Mouse (Mus musculus) neural tube, embryonic 12.5 days (tissue): ENCODE data around the gene Znrf1. TPM values are rescaled to one million over a fixed set of nuclear protein-coding genes. Genes with fewer than 3 reads are reported as not detected.

ENCODE experiments used
- ATAC-seq: fragments of 200-750 bp; cut with Nextera tagmentation; 2 replicates; pipeline ENCODE4 v1.8.0; 2017; ENCODE audit warnings: low read depth, mild to moderate bottlenecking, moderate TSS enrichment, moderate library complexity; ENCODE audit not compliant: low FRiP score
- H3K27ac ChIP-seq: fragments of 300-500 bp; sonication (generic); 2 replicates; pipeline ENCODE4 v1.5.1; 2016
- H3K27me3 ChIP-seq: fragments of 300-500 bp; sonication (generic); replicated peaks from 2 replicates; pipeline ENCODE4 v1.6.1; 2016; ENCODE audit warnings: mild to moderate bottlenecking
- H3K36me3 ChIP-seq: fragments of 300-500 bp; sonication (generic); 2 replicates; pipeline ENCODE4 v1.6.1; 2016; ENCODE audit warnings: mild to moderate bottlenecking
- H3K4me1 ChIP-seq: fragments of 300-500 bp; sonication (generic); 2 replicates; pipeline ENCODE4 v1.6.1; 2016
- H3K4me2 ChIP-seq: fragments of 300-500 bp; sonication (generic); replicated peaks from 2 replicates; pipeline ENCODE4 v1.6.1; 2016; ENCODE audit warnings: mild to moderate bottlenecking
- H3K4me3 ChIP-seq: fragments of 300-500 bp; sonication (generic); 2 replicates; pipeline ENCODE4 v1.5.1; 2016
- H3K9ac ChIP-seq: fragments of 300-500 bp; sonication (generic); 2 replicates; pipeline ENCODE4 v1.6.1; 2016; ENCODE audit warnings: mild to moderate bottlenecking
- H3K9me3 ChIP-seq: fragments of 300-500 bp; sonication (generic); 2 replicates; pipeline ENCODE4 v1.6.1; 2016; ENCODE audit warnings: mild to moderate bottlenecking
- WGBS: fragments of 180-500 bp; shearing (Covaris S2); methylation state at CpG from one replicate; pipeline ENCODE4 v1.1.7; 2016; 5-methylcytosine and 5-hydroxymethylcytosine counted together
- polyA plus RNA-seq: library from polyadenylated mRNA; unstranded; fragments of >200 nt; fragmentation: Nextera tagmentation; extraction: Ambion mirVana; gene quantifications from 2 replicates; pipeline ENCODE4 v1.2.1, GENCODE M21; 2016

The Znrf1 gene
- polyA plus RNA-seq, 1 experiment from 2014 or later, result 118 TPM

DNA sequence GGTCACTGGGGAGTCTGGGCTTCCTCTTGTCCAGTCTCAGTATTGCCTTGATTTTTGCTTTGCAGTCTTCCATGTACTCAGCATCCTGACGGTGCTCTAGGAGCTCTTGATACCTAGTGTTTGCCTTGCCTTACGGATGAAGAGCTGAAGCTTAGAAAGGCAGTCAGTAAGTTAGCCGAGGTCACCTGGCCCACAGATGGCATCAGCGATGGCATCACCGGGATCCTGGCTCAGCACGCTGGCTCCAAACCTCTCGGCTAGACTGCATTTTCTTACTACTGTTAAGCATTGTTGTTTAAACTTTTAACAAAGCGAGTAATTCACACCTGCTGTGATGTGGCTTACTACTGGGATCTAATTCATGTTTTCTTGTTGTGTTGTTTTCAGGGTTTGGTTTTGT lies 22.5 kb upstream of the Znrf1 start:
- Histone ChIP-seq H3K4me2 (no peak overlapping the region), H3K27me3 (no peaks in the 10 kb centered on the region), H3K9me3 (no peaks in the 10 kb centered on the region), H3K9ac (no peak overlapping the region), H3K27ac (no peak overlapping the region), H3K36me3 (no peaks in the 10 kb centered on the region), H3K4me1 (no peaks in the 10 kb centered on the region), H3K4me3 (no peak overlapping the region)
- WGBS, result 83% methylated on average over 8 of the region's 8 CpGs
- ATAC-seq, result no peak

DNA sequence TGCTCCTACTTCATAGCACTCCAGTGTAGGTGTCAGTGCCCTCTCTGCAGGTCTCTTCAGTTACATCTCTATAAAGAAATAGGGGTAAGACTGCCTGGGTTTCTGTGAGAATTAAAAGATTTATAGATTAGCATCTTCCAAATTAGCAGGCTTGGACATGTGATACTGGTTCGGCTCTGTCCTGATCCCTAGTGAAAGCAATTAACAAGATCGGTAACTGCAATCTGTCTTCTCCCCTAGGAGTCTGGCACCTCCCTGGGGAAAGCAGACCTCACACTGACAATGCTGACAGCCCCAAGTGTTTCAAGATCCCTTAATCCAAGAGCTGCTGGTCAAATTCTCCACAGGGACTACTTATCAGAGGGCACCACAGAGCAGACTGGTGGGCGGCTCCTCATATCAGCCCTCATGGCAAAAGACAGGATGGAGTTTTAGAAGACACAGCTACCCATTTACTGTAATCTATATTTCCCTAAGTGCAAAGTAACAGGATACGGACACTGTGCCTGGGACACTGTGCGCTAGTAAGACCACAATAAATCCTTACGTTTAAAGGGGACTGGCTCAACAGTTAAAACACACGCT lies 19.4 kb upstream of the Znrf1 start:
- no peak overlapping the region for H3K9ac ChIP-seq
- no peak overlapping the region for H3K4me2 ChIP-seq
- no peaks in the 10 kb centered on the region for H3K36me3 ChIP-seq
- H3K9me3 ChIP-seq, result no peaks in the 10 kb centered on the region
- 85% methylated on average over 7 of the region's 7 CpGs for WGBS
- peaks cover 10% of the 10 kb centered on the region for H3K4me1 ChIP-seq
- H3K27me3 ChIP-seq, result no peaks in the 10 kb centered on the region
- no peak overlapping the region for H3K27ac ChIP-seq
- ATAC-seq, result no peak
- H3K4me3 ChIP-seq, result no peak overlapping the region

DNA sequence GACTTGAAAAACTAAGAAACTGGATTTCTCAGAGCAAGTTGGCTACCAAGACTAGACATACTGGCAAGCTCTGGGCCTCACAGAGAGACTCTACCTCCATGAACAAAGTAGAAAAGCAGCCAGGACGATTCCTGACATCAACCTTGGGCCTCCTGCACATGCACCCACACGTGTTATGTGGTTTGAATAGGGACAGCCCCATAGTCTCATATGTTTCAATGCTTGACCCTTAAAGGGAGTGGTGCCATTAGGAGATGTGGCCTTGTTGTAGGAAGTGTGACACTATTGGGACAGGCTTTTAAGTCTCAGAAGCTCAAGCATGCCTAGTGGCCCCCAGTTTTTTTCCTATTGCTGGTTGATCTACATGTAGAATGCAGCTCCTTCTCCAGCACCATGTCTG lies 18.4 kb upstream of the Znrf1 start:
- no peak overlapping the region for H3K27ac ChIP-seq
- H3K4me2 ChIP-seq, result no peak overlapping the region
- H3K9ac ChIP-seq, result no peak overlapping the region
- no peaks in the 10 kb centered on the region for H3K27me3 ChIP-seq
- no peak overlapping the region for H3K4me3 ChIP-seq
- H3K9me3 ChIP-seq, result no peaks in the 10 kb centered on the region
- peaks cover 10% of the 10 kb centered on the region for H3K4me1 ChIP-seq
- ATAC-seq, result no peak
- WGBS, result 94% methylated on average over 2 of the region's 2 CpGs
- H3K36me3 ChIP-seq, result no peaks in the 10 kb centered on the region

DNA sequence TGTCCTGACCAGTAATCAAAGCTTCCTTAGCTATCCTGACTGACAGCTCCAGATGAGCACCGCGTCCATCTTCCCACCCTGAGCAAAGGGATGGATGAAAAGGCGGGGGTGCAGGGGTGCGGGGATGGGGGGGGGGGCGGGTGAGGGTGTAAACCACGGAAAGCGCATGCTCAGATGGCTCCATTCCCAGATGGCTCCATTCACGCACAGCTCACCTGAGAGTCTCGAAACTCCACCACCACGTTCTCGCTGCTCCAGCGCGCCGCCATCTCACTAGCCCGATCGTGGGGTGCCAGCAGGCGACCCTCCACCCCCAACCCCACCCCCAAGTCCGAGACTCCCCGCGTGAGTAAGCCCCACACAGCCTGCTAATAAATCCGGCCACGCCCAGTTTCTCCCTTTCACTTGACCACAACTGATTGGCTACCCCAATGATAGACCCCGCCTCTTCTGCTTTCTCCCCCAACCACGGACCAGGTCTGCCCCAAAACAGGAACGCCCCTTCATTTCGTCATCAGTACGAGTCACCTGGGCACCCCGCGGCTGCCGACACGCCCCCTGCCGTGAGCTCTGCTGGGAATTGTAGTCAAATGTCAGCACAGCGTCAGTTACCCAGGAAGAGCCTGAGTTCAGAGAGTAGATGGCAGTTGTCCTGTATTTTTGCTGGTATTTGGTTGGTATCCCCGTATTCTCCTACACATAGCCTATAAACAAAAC lies 14.0 kb upstream of the Znrf1 start, which contains the start of gene Wdr59:
Gene Wdr59, minus strand, starts transcription at position 380 of the 717 bp plus-strand sequence.
- Histone ChIP-seq H3K9ac (peak within 1 kb of the TSS; percentile 57), H3K4me1 (peaks cover 10% of the 10 kb centered on the region), H3K27ac (no peak within 1 kb of the TSS), H3K36me3 (no peaks in the 10 kb centered on the region), H3K4me3 (peak within 1 kb of the TSS; percentile 65), H3K9me3 (no peaks in the 10 kb centered on the region), H3K4me2 (peak within 1 kb of the TSS; percentile 71), H3K27me3 (no peaks in the 10 kb centered on the region)
- ATAC-seq, result peak; percentile 99
- 1% methylated on average over 34 of the region's 34 CpGs for WGBS

GRCm38 (mm10) chr8:111526403-111527024 lies 9.4 kb upstream of the Znrf1 start:
- 85% methylated on average over 6 of the region's 6 CpGs for WGBS
- H3K4me2 ChIP-seq, result no peak overlapping the region
- no peaks in the 10 kb centered on the region for H3K9me3 ChIP-seq
- no peaks in the 10 kb centered on the region for H3K36me3 ChIP-seq
- ATAC-seq, result no peak
- no peak overlapping the region for H3K9ac ChIP-seq
- H3K27me3 ChIP-seq, result no peaks in the 10 kb centered on the region
- no peak overlapping the region for H3K27ac ChIP-seq
- H3K4me3 ChIP-seq, result no peak overlapping the region
- no peaks in the 10 kb centered on the region for H3K4me1 ChIP-seq

GRCm38 (mm10) chr8:111527149-111527548 lies 8.7 kb upstream of the Znrf1 start:
- Histone ChIP-seq H3K4me3 (no peak overlapping the region), H3K9me3 (no peaks in the 10 kb centered on the region), H3K9ac (no peak overlapping the region), H3K27ac (no peak overlapping the region), H3K4me2 (no peak overlapping the region), H3K36me3 (no peaks in the 10 kb centered on the region), H3K27me3 (no peaks in the 10 kb centered on the region), H3K4me1 (no peaks in the 10 kb centered on the region)
- 70% methylated on average over 8 of the region's 8 CpGs for WGBS
- no peak for ATAC-seq

- Histone ChIP-seq H3K9ac (no peak overlapping the region), H3K36me3 (no peaks in the 10 kb centered on the region), H3K9me3 (no peaks in the 10 kb centered on the region), H3K4me1 (no peaks in the 10 kb centered on the region), H3K27ac (no peak overlapping the region), H3K4me2 (no peak overlapping the region), H3K27me3 (no peaks in the 10 kb centered on the region), H3K4me3 (no peak overlapping the region)
- no peak for ATAC-seq
- WGBS, result 86% methylated on average over 5 of the region's 5 CpGs
These were observed 7.8 kb upstream of the Znrf1 start for GRCm38 (mm10) chr8:111528071-111528470.

DNA sequence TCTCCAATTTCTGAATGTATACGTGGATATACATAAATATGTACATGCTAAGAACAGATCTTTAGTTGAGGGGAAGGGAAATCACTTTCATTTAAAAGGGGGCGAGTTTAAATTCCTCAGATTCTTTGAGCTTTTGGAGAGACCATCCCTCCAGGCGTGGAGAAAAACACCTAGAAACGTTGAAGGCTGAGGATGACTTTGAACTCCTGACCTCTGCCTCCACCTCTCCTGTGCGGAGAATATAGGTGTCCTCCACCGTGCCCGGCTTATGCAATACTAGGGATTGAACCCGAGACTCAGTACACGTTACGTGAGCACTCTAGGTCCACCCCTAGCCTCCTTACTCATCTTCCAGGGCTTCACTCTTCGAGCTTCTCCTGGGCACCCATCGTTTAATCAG lies 4.7 kb upstream of the Znrf1 start:
- no peak overlapping the region for H3K4me2 ChIP-seq
- H3K4me3 ChIP-seq, result no peak overlapping the region
- H3K36me3 ChIP-seq, result no peaks in the 10 kb centered on the region
- WGBS, result 78% methylated on average over 12 of the region's 12 CpGs
- no peaks in the 10 kb centered on the region for H3K9me3 ChIP-seq
- no peaks in the 10 kb centered on the region for H3K4me1 ChIP-seq
- H3K27me3 ChIP-seq, result no peaks in the 10 kb centered on the region
- no peak for ATAC-seq
- H3K27ac ChIP-seq, result no peak overlapping the region
- H3K9ac ChIP-seq, result no peak overlapping the region

DNA sequence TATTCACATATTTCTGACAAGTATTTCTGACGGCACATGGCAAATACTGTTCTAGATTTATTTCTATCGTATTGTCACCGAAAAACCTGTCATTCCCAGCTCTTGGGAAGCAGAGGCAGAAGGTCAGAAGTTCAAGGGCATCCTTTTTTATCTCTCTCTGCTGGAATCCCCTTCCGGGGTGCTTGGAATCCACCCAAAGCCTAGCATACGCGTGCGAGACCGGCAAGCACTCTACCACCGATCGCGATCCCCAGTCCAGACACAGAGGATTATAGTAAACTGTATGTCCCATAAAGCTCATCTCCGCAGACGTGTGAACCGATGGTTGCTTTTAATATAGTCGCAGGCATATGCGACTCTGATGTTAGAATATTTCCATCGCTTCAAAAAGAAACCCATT lies 4.3 kb upstream of the Znrf1 start:
- Histone ChIP-seq H3K4me3 (no peak overlapping the region), H3K9ac (no peak overlapping the region), H3K27ac (no peak overlapping the region), H3K27me3 (no peaks in the 10 kb centered on the region), H3K4me2 (no peak overlapping the region), H3K36me3 (no peaks in the 10 kb centered on the region), H3K9me3 (no peaks in the 10 kb centered on the region), H3K4me1 (no peaks in the 10 kb centered on the region)
- ATAC-seq, result no peak
- 85% methylated on average over 17 of the region's 17 CpGs for WGBS

DNA sequence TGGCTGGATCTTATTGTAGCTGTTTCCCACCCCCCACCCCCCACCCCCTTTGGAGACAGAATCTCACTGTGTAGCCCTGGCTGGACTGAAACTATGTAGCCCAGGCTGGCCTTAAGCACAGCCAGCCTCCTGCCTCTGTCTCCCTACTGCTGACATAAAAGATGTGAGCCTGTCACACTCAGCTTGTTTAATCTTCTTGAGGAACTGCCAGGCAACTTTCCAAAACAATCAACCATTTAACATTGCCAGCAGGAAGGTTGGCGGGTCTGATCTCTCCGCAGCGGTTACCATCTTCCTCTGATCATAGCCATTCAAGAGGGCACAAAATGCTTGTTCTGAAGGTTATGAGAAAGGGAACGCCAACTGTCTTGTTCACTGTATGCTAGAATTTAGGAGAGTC lies 2.4 kb upstream of the Znrf1 start:
- no peaks in the 10 kb centered on the region for H3K27me3 ChIP-seq
- no peaks in the 10 kb centered on the region for H3K9me3 ChIP-seq
- WGBS, result 75% methylated on average over 4 of the region's 4 CpGs
- no peak for ATAC-seq
- H3K27ac ChIP-seq, result no peak overlapping the region
- H3K36me3 ChIP-seq, result no peaks in the 10 kb centered on the region
- H3K9ac ChIP-seq, result no peak overlapping the region
- peaks cover 9% of the 10 kb centered on the region for H3K4me1 ChIP-seq
- no peak overlapping the region for H3K4me3 ChIP-seq
- no peak overlapping the region for H3K4me2 ChIP-seq

GRCm38 (mm10) chr8:111535491-111535890 lies 406 bp upstream of the Znrf1 start:
- H3K9ac ChIP-seq, result no peak overlapping the region
- H3K36me3 ChIP-seq, result no peaks in the 10 kb centered on the region
- peaks cover 26% of the 10 kb centered on the region for H3K4me1 ChIP-seq
- H3K4me2 ChIP-seq, result peak overlapping the region; percentile 81
- no peaks in the 10 kb centered on the region for H3K27me3 ChIP-seq
- WGBS, result 58% methylated on average over 5 of the region's 5 CpGs
- H3K9me3 ChIP-seq, result no peaks in the 10 kb centered on the region
- H3K4me3 ChIP-seq, result no peak overlapping the region
- ATAC-seq, result no peak
- no peak overlapping the region for H3K27ac ChIP-seq

- ATAC-seq, result peak; percentile 65
- Histone ChIP-seq H3K4me2 (peak overlapping the region; percentile 81), H3K4me1 (peaks cover 33% of the 10 kb centered on the region), H3K9ac (peak overlapping the region; percentile 98), H3K4me3 (peak overlapping the region; percentile 99), H3K27ac (0 out of 2 replicates have a peak overlapping the region, but pooled peaks have one; percentile 3), H3K9me3 (no peaks in the 10 kb centered on the region), H3K36me3 (peaks cover 2% of the 10 kb centered on the region; the same call in 1 of the 2 replicates), H3K27me3 (no peaks in the 10 kb centered on the region)
- under 1% methylated on average over 64 of the region's 64 CpGs for WGBS
These were observed 1.3 kb downstream of the Znrf1 start for GRCm38 (mm10) chr8:111536978-111537764.
